In the genomic region with DNA sequence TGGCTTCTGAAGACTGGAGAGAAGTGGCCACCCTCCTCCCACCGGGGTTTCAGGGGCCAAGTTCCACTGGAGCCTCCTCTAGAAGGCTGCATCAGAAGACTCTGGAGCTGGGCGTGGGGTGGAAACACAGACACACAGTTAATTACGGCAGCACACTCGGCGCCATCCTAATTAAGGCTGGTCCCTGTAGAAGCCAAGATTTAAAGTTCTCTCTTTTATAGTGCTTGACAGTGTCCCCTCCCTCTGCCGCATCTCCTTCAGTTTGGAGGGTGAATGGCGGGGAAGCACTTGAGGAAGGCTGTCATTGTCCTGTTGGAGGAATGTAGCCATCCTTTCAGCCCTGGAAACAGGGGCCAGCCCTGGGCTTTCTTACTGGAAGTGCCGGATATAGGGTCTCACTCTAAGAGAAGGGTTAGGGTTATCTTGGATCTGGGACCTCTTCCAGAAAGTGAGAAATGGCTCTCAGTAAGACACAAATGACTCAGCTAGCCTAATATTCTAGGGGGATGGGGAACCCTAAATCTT, we compare ENCODE assay signal across 24 mouse cellular contexts. TPM values are rescaled to one million over a fixed set of nuclear protein-coding genes. Genes with fewer than 3 reads are reported as not detected.
A peak's percentile ranks its signal among the peaks of the same experiment; 100 is the strongest.
DNase-seq lines count a peak whose midpoint lies in the region; ATAC-seq and TF ChIP-seq lines count a peak whose summit lies in the region.
"Had no signal": no experiment of that assay in that cellular context is flagged by ENCODE, and none has a peak within 500 bp of the region (broad histone marks: within the 10 kb centered on the region; RNA-seq: fewer than 3 reads in every experiment).

No protein-coding gene starts in this region.

- H3K27me3 ChIP-seq in kidney, adult 2 months (replicated peaks; ENCODE audit: control insufficient read depth, insufficient read depth, low read length): no peaks in the 10 kb centered on the region
- no peaks in the 10 kb centered on the region for H3K27me3 ChIP-seq in embryonic facial prominence, embryonic 10.5 days (replicated peaks; ENCODE audit: low read depth, poor library complexity, severe bottlenecking)
- H3K27me3 ChIP-seq in kidney, postnatal 0 days (ENCODE audit: insufficient read depth, low read length): no peaks in the 10 kb centered on the region
- H3K27me3 ChIP-seq in intestine, embryonic 16.5 days (replicated peaks; ENCODE audit: control insufficient read depth, insufficient read depth, low read length): no peaks in the 10 kb centered on the region
- H3K27me3 ChIP-seq: embryonic facial prominence, embryonic 12.5 days; forebrain, embryonic 13.5 days; limb, embryonic 13.5 days had no signal

- H3K4me1 ChIP-seq in kidney, adult 2 months (ENCODE audit: control insufficient read depth, insufficient read depth, low read length): no peaks in the 10 kb centered on the region
- H3K4me1 ChIP-seq in embryonic facial prominence, embryonic 10.5 days: peaks cover 6% of the 10 kb centered on the region; the same call in 1 of the 2 replicates
- H3K4me1 ChIP-seq in kidney, postnatal 0 days (replicated peaks; ENCODE audit: insufficient read depth, low read length): peaks cover 6% of the 10 kb centered on the region; the same call in 1 of the 2 replicates
- no peaks in the 10 kb centered on the region for H3K4me1 ChIP-seq in intestine, embryonic 16.5 days (ENCODE audit: control insufficient read depth, insufficient read depth, low read length)
- H3K4me1 ChIP-seq: embryonic facial prominence, embryonic 12.5 days; limb, embryonic 13.5 days; liver, embryonic 12.5 days had no signal

- H3K9me3 ChIP-seq in embryonic facial prominence, embryonic 10.5 days: no peaks in the 10 kb centered on the region
- no peaks in the 10 kb centered on the region for H3K9me3 ChIP-seq in kidney, postnatal 0 days (replicated peaks; ENCODE audit: low read length)
- H3K9me3 ChIP-seq in intestine, embryonic 16.5 days (ENCODE audit: control insufficient read depth, low read length): no peaks in the 10 kb centered on the region
- H3K9me3 ChIP-seq: embryonic facial prominence, embryonic 12.5 days; forebrain, embryonic 13.5 days; heart, embryonic 10.5 days; liver, embryonic 12.5 days; midbrain, embryonic 12.5 days had no signal

- no peak overlapping the region for H3K9ac ChIP-seq in kidney, postnatal 0 days (ENCODE audit: low read depth, low read length)
- no peak overlapping the region for H3K9ac ChIP-seq in intestine, embryonic 16.5 days (ENCODE audit: low read depth, low read length)
- H3K9ac ChIP-seq: embryonic facial prominence, embryonic 12.5 days; forebrain, embryonic 13.5 days; limb, embryonic 13.5 days; liver, embryonic 12.5 days; midbrain, embryonic 12.5 days had no signal

- H3K36me3 ChIP-seq in kidney, adult 2 months (ENCODE audit: control insufficient read depth, insufficient read depth, low read length): no peaks in the 10 kb centered on the region
- no peaks in the 10 kb centered on the region for H3K36me3 ChIP-seq in embryonic facial prominence, embryonic 10.5 days (replicated peaks)
- H3K36me3 ChIP-seq in kidney, postnatal 0 days (ENCODE audit: insufficient read depth, low read length): no peaks in the 10 kb centered on the region
- no peaks in the 10 kb centered on the region for H3K36me3 ChIP-seq in intestine, embryonic 16.5 days (ENCODE audit: control insufficient read depth, insufficient read depth, low read length)
- H3K36me3 ChIP-seq: embryonic facial prominence, embryonic 12.5 days; heart, embryonic 10.5 days; limb, embryonic 13.5 days; liver, embryonic 12.5 days; midbrain, embryonic 12.5 days had no signal

- peak; percentile 46 for DNase-seq in kidney, adult 2 months
- DNase-seq in kidney, adult 18-20 months: no peak
- DNase-seq in embryonic facial prominence, embryonic 10.5 days (ENCODE audit: low spot score): no peak
- peak; percentile 43 for DNase-seq in kidney, postnatal 0 days (ENCODE audit: low spot score)
- peak; percentile 50 for DNase-seq in retina, postnatal 1 day
- no peak for DNase-seq in urinary bladder, adult 2 months (ENCODE audit: low spot score)
- DNase-seq: cerebellum, adult 18-20 months; cerebellum, postnatal 14 days; gastrocnemius, adult 2 months; heart, postnatal 4 days; layer of hippocampus, postnatal 36 days; lung, adult 18-20 months; lung, postnatal 14 days; right cerebral cortex, postnatal 14 days; spleen, adult 18-20 months had no signal

- peak overlapping the region; percentile 18; the same call in 1 of the 2 replicates for H3K4me2 ChIP-seq in kidney, postnatal 0 days (ENCODE audit: low read length)
- no peak overlapping the region for H3K4me2 ChIP-seq in intestine, embryonic 16.5 days (ENCODE audit: low read depth, low read length)
- H3K4me2 ChIP-seq: embryonic facial prominence, embryonic 12.5 days; forebrain, embryonic 13.5 days; limb, embryonic 13.5 days; liver, embryonic 12.5 days; midbrain, embryonic 12.5 days had no signal

- WGBS in kidney, adult 2 months: 32% methylated on average over 8 of the region's 8 CpGs
- WGBS in embryonic facial prominence, embryonic 10.5 days: 55% methylated on average over 8 of the region's 8 CpGs
- 21% methylated on average over 8 of the region's 8 CpGs for WGBS in kidney, postnatal 0 days
- 57% methylated on average over 8 of the region's 8 CpGs for WGBS in intestine, embryonic 16.5 days

- H3K27ac ChIP-seq in kidney, adult 2 months (ENCODE audit: insufficient read depth, low read depth, low read length): no peak overlapping the region
- H3K27ac ChIP-seq in embryonic facial prominence, embryonic 10.5 days (replicated peaks): peak overlapping the region; percentile 31; the same call in 1 of the 2 replicates
- 0 out of 2 replicates have a peak overlapping the region, but pooled peaks have one; percentile 25 for H3K27ac ChIP-seq in kidney, postnatal 0 days
- H3K27ac ChIP-seq in intestine, embryonic 16.5 days (ENCODE audit: low read length): no peak overlapping the region
- H3K27ac ChIP-seq: embryonic facial prominence, embryonic 12.5 days; forebrain, embryonic 13.5 days; gastrocnemius, adult 2 months; heart, embryonic 10.5 days; limb, embryonic 13.5 days; liver, embryonic 12.5 days; midbrain, embryonic 12.5 days had no signal

- TF ChIP-seq POLR2A in kidney, adult 2 months (IDR thresholded peaks at IDR 0.05; ENCODE audit: low read depth, low read length): no peak

- no peak for ATAC-seq in kidney, postnatal 0 days (replicated peaks; ENCODE audit: low FRiP score, low read depth)
- no peak for ATAC-seq in intestine, embryonic 16.5 days
- ATAC-seq: forebrain, embryonic 13.5 days; liver, embryonic 12.5 days; Patski had no signal

- H3K4me3 ChIP-seq in kidney, adult 2 months (ENCODE audit: insufficient read depth, low read depth, low read length): no peak overlapping the region
- no peak overlapping the region for H3K4me3 ChIP-seq in embryonic facial prominence, embryonic 10.5 days
- H3K4me3 ChIP-seq in kidney, postnatal 0 days (replicated peaks; ENCODE audit: low read depth, low read length): no peak overlapping the region
- H3K4me3 ChIP-seq in intestine, embryonic 16.5 days (ENCODE audit: low read length): no peak overlapping the region
- H3K4me3 ChIP-seq: embryonic facial prominence, embryonic 12.5 days; erythroblast, embryonic 14.5 days; forebrain, embryonic 13.5 days; gastrocnemius, adult 2 months; heart, embryonic 10.5 days; limb, embryonic 13.5 days; liver, embryonic 12.5 days; midbrain, embryonic 12.5 days had no signal

- no peak for TF ChIP-seq CTCF in kidney, adult 2 months (conservative IDR thresholded peaks at IDR 0.05; ENCODE audit: insufficient read depth, insufficient read length, low read depth, low read length)
- no peak for TF ChIP-seq CTCF in kidney, postnatal 0 days (IDR thresholded peaks at IDR 0.05; ENCODE audit: low read depth)

RNA-seq across cellular contexts. Expression of a gene that starts 50.2 kb away (rescaled TPM):
- polyA plus RNA-seq in kidney, adult 2 months (2012; rRNA removed): 8.6 and 9.6 TPM in 2 replicates
- 43.5 and 49.7 TPM in 2 replicates for polyA plus RNA-seq in embryonic facial prominence, embryonic 10.5 days (2016; fragmentation: Nextera tagmentation; extraction: Ambion mirVana)
- 64.6 and 68.1 TPM in 2 replicates for polyA plus RNA-seq in kidney, postnatal 0 days (2015; fragmentation: Nextera tagmentation; extraction: Ambion mirVana)
- 27.8 and 28.4 TPM in 2 replicates for polyA plus RNA-seq in intestine, embryonic 16.5 days (2015; fragmentation: Nextera tagmentation; extraction: Ambion mirVana)
- polyA plus RNA-seq in urinary bladder, adult 2 months (2012; rRNA removed): 65.2 and 90.3 TPM in 2 replicates
- polyA plus RNA-seq: erythroblast, embryonic 14.5 days had no signal

Comparison
In these comparisons a context has a peak if more than half of its experiments do, and no peak if none do; other contexts are left out.
1. DNase-seq: peak in kidney, adult 2 months (single experiment), kidney, postnatal 0 days (single experiment) and retina, postnatal 1 day (single experiment); none in kidney, adult 18-20 months (single experiment), embryonic facial prominence, embryonic 10.5 days (single experiment) and urinary bladder, adult 2 months (single experiment).
2. H3K27ac ChIP-seq: peak in embryonic facial prominence, embryonic 10.5 days (single experiment) and kidney, postnatal 0 days (single experiment); none in kidney, adult 2 months (single experiment) and intestine, embryonic 16.5 days (single experiment).